In genomic region chr13:77409804-77410203, GRCm38 (mm10) we compare ENCODE assay signal across 19 mouse cellular contexts.
A peak's percentile ranks its signal among the peaks of the same experiment; 100 is the strongest.
DNase-seq lines count a peak whose midpoint lies in the region; ATAC-seq lines count a peak whose summit lies in the region.
"Had no signal": no experiment of that assay in that cellular context is flagged by ENCODE, and none has a peak within 500 bp of the region (broad histone marks: within the 10 kb centered on the region; RNA-seq: fewer than 3 reads in every experiment).

No protein-coding gene starts in this region.

- 0 out of 2 replicates have a peak, but pooled peaks have one; percentile 27 for ATAC-seq in hindbrain, embryonic 11.5 days (ENCODE audit: low FRiP score)
- no peak for ATAC-seq in hindbrain, embryonic 13.5 days (ENCODE audit: low FRiP score)
- ATAC-seq in midbrain, embryonic 11.5 days (ENCODE audit: low FRiP score), result peak; percentile 61; the same call in 1 of the 2 replicates
- peak; percentile 66; the same call in 1 of the 2 replicates for ATAC-seq in limb, embryonic 12.5 days (ENCODE audit: insufficient number of reproducible peaks, insufficient read depth, low FRiP score, low TSS enrichment, low read depth)
- ATAC-seq: forebrain, embryonic 15.5 days; hindbrain, postnatal 0 days had no signal

- DNase-seq in hindbrain, embryonic 11.5 days (ENCODE audit: low spot score), result no peak
- no peak for DNase-seq in midbrain, embryonic 11.5 days (ENCODE audit: low spot score, missing footprints)
- DNase-seq in midbrain, embryonic 10.5 days (ENCODE audit: low spot score), result no peak
- DNase-seq in embryonic facial prominence, embryonic 10.5 days (ENCODE audit: low spot score), result peak; percentile 25
- no peak for DNase-seq in adrenal gland, postnatal 10 days
- DNase-seq: adrenal gland, adult 2 months; cerebellum, adult 11 months; cerebellum, adult 8-10 months; cerebellum, postnatal 14 days; gastrocnemius, postnatal 25 days; heart, postnatal 36 days; kidney, adult 11 months had no signal

- 62% methylated on average over 2 of the region's 2 CpGs for WGBS in hindbrain, embryonic 11.5 days
- 63% methylated on average over 2 of the region's 2 CpGs for WGBS in hindbrain, embryonic 13.5 days
- 74% methylated on average over 2 of the region's 2 CpGs for WGBS in midbrain, embryonic 11.5 days
- 83% methylated on average over 2 of the region's 2 CpGs for WGBS in midbrain, embryonic 10.5 days
- 47% methylated on average over 2 of the region's 2 CpGs for WGBS in embryonic facial prominence, embryonic 10.5 days
- WGBS in limb, embryonic 12.5 days, result 58% methylated on average over 2 of the region's 2 CpGs

- H3K27me3 ChIP-seq in hindbrain, embryonic 11.5 days (ENCODE audit: control insufficient read depth, insufficient read depth, low read length), result no peaks in the 10 kb centered on the region
- no peaks in the 10 kb centered on the region for H3K27me3 ChIP-seq in hindbrain, embryonic 13.5 days
- no peaks in the 10 kb centered on the region for H3K27me3 ChIP-seq in midbrain, embryonic 11.5 days (ENCODE audit: control insufficient read depth, insufficient read depth, low read length)
- H3K27me3 ChIP-seq in midbrain, embryonic 10.5 days (ENCODE audit: low read depth, poor library complexity, severe bottlenecking), result no peaks in the 10 kb centered on the region
- H3K27me3 ChIP-seq in embryonic facial prominence, embryonic 10.5 days (replicated peaks; ENCODE audit: low read depth, poor library complexity, severe bottlenecking), result no peaks in the 10 kb centered on the region
- H3K27me3 ChIP-seq in limb, embryonic 12.5 days, result no peaks in the 10 kb centered on the region
- H3K27me3 ChIP-seq: embryonic facial prominence, embryonic 13.5 days; forebrain, embryonic 15.5 days; heart, embryonic 13.5 days; hindbrain, embryonic 12.5 days had no signal

- no peak overlapping the region for H3K9ac ChIP-seq in hindbrain, embryonic 11.5 days (ENCODE audit: low read depth, low read length)
- no peak overlapping the region for H3K9ac ChIP-seq in hindbrain, embryonic 13.5 days
- no peak overlapping the region for H3K9ac ChIP-seq in midbrain, embryonic 11.5 days (ENCODE audit: low read length)
- H3K9ac ChIP-seq in limb, embryonic 12.5 days (replicated peaks), result no peak overlapping the region
- H3K9ac ChIP-seq: embryonic facial prominence, embryonic 13.5 days; forebrain, embryonic 15.5 days; heart, embryonic 13.5 days; hindbrain, embryonic 12.5 days had no signal

- no peaks in the 10 kb centered on the region for H3K9me3 ChIP-seq in hindbrain, embryonic 11.5 days (ENCODE audit: control insufficient read depth, low read length)
- no peaks in the 10 kb centered on the region for H3K9me3 ChIP-seq in hindbrain, embryonic 13.5 days
- H3K9me3 ChIP-seq in midbrain, embryonic 11.5 days (ENCODE audit: control insufficient read depth, low read length), result no peaks in the 10 kb centered on the region
- no peaks in the 10 kb centered on the region for H3K9me3 ChIP-seq in midbrain, embryonic 10.5 days (replicated peaks)
- no peaks in the 10 kb centered on the region for H3K9me3 ChIP-seq in embryonic facial prominence, embryonic 10.5 days
- no peaks in the 10 kb centered on the region for H3K9me3 ChIP-seq in limb, embryonic 12.5 days
- H3K9me3 ChIP-seq: embryonic facial prominence, embryonic 13.5 days; forebrain, embryonic 15.5 days; heart, embryonic 13.5 days; hindbrain, embryonic 12.5 days had no signal

- H3K36me3 ChIP-seq in hindbrain, embryonic 11.5 days (ENCODE audit: control insufficient read depth, insufficient read depth, low read length), result no peaks in the 10 kb centered on the region
- H3K36me3 ChIP-seq in hindbrain, embryonic 13.5 days, result no peaks in the 10 kb centered on the region
- no peaks in the 10 kb centered on the region for H3K36me3 ChIP-seq in midbrain, embryonic 11.5 days (ENCODE audit: control insufficient read depth, insufficient read depth, low read length)
- no peaks in the 10 kb centered on the region for H3K36me3 ChIP-seq in midbrain, embryonic 10.5 days
- H3K36me3 ChIP-seq in embryonic facial prominence, embryonic 10.5 days (replicated peaks), result no peaks in the 10 kb centered on the region
- H3K36me3 ChIP-seq in limb, embryonic 12.5 days, result no peaks in the 10 kb centered on the region
- H3K36me3 ChIP-seq: embryonic facial prominence, embryonic 13.5 days; forebrain, embryonic 15.5 days; heart, embryonic 13.5 days; hindbrain, embryonic 12.5 days had no signal

- H3K4me1 ChIP-seq in hindbrain, embryonic 11.5 days (replicated peaks; ENCODE audit: control insufficient read depth, insufficient read depth, low read length), result no peaks in the 10 kb centered on the region
- no peaks in the 10 kb centered on the region for H3K4me1 ChIP-seq in hindbrain, embryonic 13.5 days (replicated peaks)
- no peaks in the 10 kb centered on the region for H3K4me1 ChIP-seq in midbrain, embryonic 11.5 days (ENCODE audit: control insufficient read depth, insufficient read depth, low read length)
- 0 out of 2 replicates have a peak, but pooled peaks cover 2% of the 10 kb centered on the region for H3K4me1 ChIP-seq in midbrain, embryonic 10.5 days
- H3K4me1 ChIP-seq in embryonic facial prominence, embryonic 10.5 days, result peaks cover 12% of the 10 kb centered on the region
- 0 out of 2 replicates have a peak, but pooled peaks cover 4% of the 10 kb centered on the region for H3K4me1 ChIP-seq in limb, embryonic 12.5 days (replicated peaks)
- H3K4me1 ChIP-seq: forebrain, embryonic 15.5 days; heart, embryonic 13.5 days had no signal

- no peak overlapping the region for H3K4me3 ChIP-seq in hindbrain, embryonic 11.5 days (ENCODE audit: low read depth, low read length)
- H3K4me3 ChIP-seq in hindbrain, embryonic 13.5 days, result no peak overlapping the region
- H3K4me3 ChIP-seq in midbrain, embryonic 11.5 days (ENCODE audit: low read depth, low read length), result no peak overlapping the region
- H3K4me3 ChIP-seq in midbrain, embryonic 10.5 days, result no peak overlapping the region
- no peak overlapping the region for H3K4me3 ChIP-seq in embryonic facial prominence, embryonic 10.5 days
- no peak overlapping the region for H3K4me3 ChIP-seq in limb, embryonic 12.5 days (replicated peaks)
- H3K4me3 ChIP-seq: embryonic facial prominence, embryonic 13.5 days; forebrain, embryonic 15.5 days; heart, embryonic 13.5 days; hindbrain, embryonic 12.5 days had no signal

- no peak overlapping the region for H3K4me2 ChIP-seq in hindbrain, embryonic 11.5 days (replicated peaks; ENCODE audit: low read depth, low read length)
- H3K4me2 ChIP-seq in hindbrain, embryonic 13.5 days, result no peak overlapping the region
- H3K4me2 ChIP-seq in midbrain, embryonic 11.5 days, result no peak overlapping the region
- no peak overlapping the region for H3K4me2 ChIP-seq in limb, embryonic 12.5 days
- H3K4me2 ChIP-seq: embryonic facial prominence, embryonic 13.5 days; forebrain, embryonic 15.5 days; heart, embryonic 13.5 days; hindbrain, embryonic 12.5 days had no signal

- no peak overlapping the region for H3K27ac ChIP-seq in hindbrain, embryonic 11.5 days (ENCODE audit: low read depth, low read length)
- H3K27ac ChIP-seq in hindbrain, embryonic 13.5 days, result no peak overlapping the region
- no peak overlapping the region for H3K27ac ChIP-seq in midbrain, embryonic 11.5 days (ENCODE audit: low read depth, low read length)
- H3K27ac ChIP-seq in midbrain, embryonic 10.5 days (replicated peaks), result no peak overlapping the region
- no peak overlapping the region for H3K27ac ChIP-seq in embryonic facial prominence, embryonic 10.5 days (replicated peaks)
- H3K27ac ChIP-seq in limb, embryonic 12.5 days, result no peak overlapping the region
- H3K27ac ChIP-seq: embryonic facial prominence, embryonic 13.5 days; forebrain, embryonic 15.5 days; heart, embryonic 13.5 days; hindbrain, embryonic 12.5 days; hindbrain, postnatal 0 days had no signal
